Mouse (Mus musculus): ENCODE data around the gene Hsd17b14.
A peak's percentile ranks its signal among the peaks of the same experiment; 100 is the strongest.

GRCm38 (mm10) chr7:45589173-45589572 lies 34.5 kb downstream of the Hsd17b14 start:
- TF ChIP-seq CTCF (conservative IDR thresholded peaks at IDR 0.05; ENCODE audit: low read length) (peak; percentile 79), POU5F1 (IDR thresholded peaks at IDR 0.05; ENCODE audit: borderline replicate concordance, low read length) (no peak)
